Mouse (Mus musculus) skeletal muscle tissue, adult 2 months (tissue): ENCODE data around the gene R3hdm1.

Experiments used
- DNase-seq: peaks from one replicate; pipeline ENCODE4 v3.0.0-alpha.2; 2012; ENCODE audit warnings: low read depth, low spot score

The R3hdm1 gene

DNA sequence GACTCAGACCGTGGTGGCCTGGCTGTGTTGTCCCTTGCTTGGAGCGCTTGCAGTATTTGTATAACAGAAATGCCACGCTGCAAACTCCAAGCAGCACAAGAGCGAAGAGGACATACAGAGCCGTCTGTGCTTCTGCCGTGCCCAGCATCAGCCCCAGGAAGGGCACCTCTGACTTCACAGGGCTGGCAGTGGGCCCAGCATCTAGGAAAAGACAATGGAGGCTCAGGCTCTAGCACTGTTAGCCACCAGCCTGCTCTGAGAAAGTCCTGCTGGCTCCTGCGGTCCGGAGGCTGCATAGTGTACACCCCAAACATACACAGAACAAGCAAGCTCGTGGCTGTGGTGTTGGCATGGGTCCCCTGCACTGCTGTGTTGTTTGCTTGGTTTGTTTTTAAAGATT is 182.0 kb downstream of the R3hdm1 start:
- DNase-seq, result no peak
